Mouse (Mus musculus) cerebellum, adult 9-11 months (tissue): ENCODE results near the gene Cacna1b.

ENCODE experiments used
- DNase-seq: peaks from one replicate; pipeline ENCODE4 v3.0.0; 2022

Cacna1b gene

GRCm38 (mm10) chr2:24763115-24763557, at the start of gene Cacna1b:
Cacna1b (minus strand) TSS chr2:24763152.
- DNase-seq = peak; percentile 94

- no peak for DNase-seq
Measured at GRCm38 (mm10) chr2:24809746-24810145, 46.8 kb upstream of the Cacna1b start.

- DNase-seq = no peak
Measured at GRCm38 (mm10) chr2:24807691-24808090, 44.7 kb upstream of the Cacna1b start.

- no peak for DNase-seq
Measured at GRCm38 (mm10) chr2:24807036-24807435, 44.1 kb upstream of the Cacna1b start.

GRCm38 (mm10) chr2:24806143-24806542, 43.2 kb upstream of the Cacna1b start:
- peak; percentile 35 for DNase-seq

- no peak for DNase-seq
Measured at GRCm38 (mm10) chr2:24805621-24806020, 42.7 kb upstream of the Cacna1b start.

- no peak for DNase-seq
Measured at GRCm38 (mm10) chr2:24796833-24797457, 34.0 kb upstream of the Cacna1b start.

- no peak for DNase-seq
Measured at GRCm38 (mm10) chr2:24787250-24787649, 24.3 kb upstream of the Cacna1b start.

- DNase-seq = no peak
Measured at GRCm38 (mm10) chr2:24781253-24781652, 18.3 kb upstream of the Cacna1b start.

GRCm38 (mm10) chr2:24776831-24777230, 13.9 kb upstream of the Cacna1b start:
- DNase-seq = no peak

GRCm38 (mm10) chr2:24775951-24776587, 13.1 kb upstream of the Cacna1b start:
- DNase-seq = no peak

GRCm38 (mm10) chr2:24774832-24775231, 11.9 kb upstream of the Cacna1b start:
- DNase-seq = no peak

GRCm38 (mm10) chr2:24770861-24771260, 7.9 kb upstream of the Cacna1b start:
- no peak for DNase-seq

- DNase-seq = peak; percentile 81
Measured at GRCm38 (mm10) chr2:24762446-24762960, 449 bp downstream of the Cacna1b start.

GRCm38 (mm10) chr2:24761923-24762445, 968 bp downstream of the Cacna1b start:
- DNase-seq = peak; percentile 85

GRCm38 (mm10) chr2:24755276-24755675, 7.7 kb downstream of the Cacna1b start:
- peak; percentile 55 for DNase-seq

- no peak for DNase-seq
Measured at GRCm38 (mm10) chr2:24752599-24752998, 10.4 kb downstream of the Cacna1b start.

GRCm38 (mm10) chr2:24750051-24750450, 12.9 kb downstream of the Cacna1b start:
- no peak for DNase-seq

GRCm38 (mm10) chr2:24747878-24748277, 15.1 kb downstream of the Cacna1b start:
- DNase-seq = no peak

- no peak for DNase-seq
Measured at GRCm38 (mm10) chr2:24739701-24740100, 23.3 kb downstream of the Cacna1b start.

GRCm38 (mm10) chr2:24733157-24733556, 29.8 kb downstream of the Cacna1b start:
- DNase-seq = no peak

GRCm38 (mm10) chr2:24725865-24726264, 37.1 kb downstream of the Cacna1b start:
- DNase-seq = no peak

- DNase-seq = no peak
Measured at GRCm38 (mm10) chr2:24719645-24720379, 43.1 kb downstream of the Cacna1b start.
